Mouse (Mus musculus): Measurements from ENCODE around the gene Sgpp1. TPM values are rescaled to one million over a fixed set of nuclear protein-coding genes. Genes with fewer than 3 reads are reported as not detected.
A peak's percentile ranks its signal among the peaks of the same experiment; 100 is the strongest.

The Sgpp1 gene
- polyA plus RNA-seq, 1 experiment: 64.9 TPM

GRCm38 (mm10) chr12:75734167-75734566 is 1.4 kb downstream of the Sgpp1 start:
- H3K27me3 ChIP-seq (ENCODE audit: control insufficient read depth, insufficient read depth, low read length): no peaks in the 10 kb centered on the region
- TF ChIP-seq POLR2A (IDR thresholded peaks at IDR 0.05; ENCODE audit: control insufficient read depth, extremely low read depth, insufficient read depth, low read length, poor library complexity): no peak
- no peak for TF ChIP-seq CTCF (IDR thresholded peaks at IDR 0.05; ENCODE audit: borderline replicate concordance, control insufficient read depth, extremely low read depth, insufficient read depth, low read length, poor library complexity)
- no peak overlapping the region for H3K4me3 ChIP-seq (ENCODE audit: control insufficient read depth, insufficient read depth, low read length)
- peaks cover 11% of the 10 kb centered on the region for H3K4me1 ChIP-seq (replicated peaks; ENCODE audit: control insufficient read depth, insufficient read depth, low read length)
- no peak overlapping the region; the same call in 1 of the 2 replicates for H3K27ac ChIP-seq (ENCODE audit: control insufficient read depth, insufficient read depth, low read length)
- no peaks in the 10 kb centered on the region for H3K36me3 ChIP-seq (ENCODE audit: control insufficient read depth, insufficient read depth, low read length)
- DNase-seq: no peak
- under 1% methylated on average over 10 of the region's 10 CpGs for WGBS

GRCm38 (mm10) chr12:75733331-75734070 is 2.0 kb downstream of the Sgpp1 start:
- WGBS: 28% methylated on average over 7 of the region's 7 CpGs
- Histone ChIP-seq H3K27ac (ENCODE audit: control insufficient read depth, insufficient read depth, low read length) (peak overlapping the region; percentile 43; the same call in 1 of the 2 replicates), H3K4me1 (replicated peaks; ENCODE audit: control insufficient read depth, insufficient read depth, low read length) (peaks cover 11% of the 10 kb centered on the region), H3K4me3 (ENCODE audit: control insufficient read depth, insufficient read depth, low read length) (peak overlapping the region; percentile 25; the same call in 1 of the 2 replicates), H3K27me3 (ENCODE audit: control insufficient read depth, insufficient read depth, low read length) (no peaks in the 10 kb centered on the region), H3K36me3 (ENCODE audit: control insufficient read depth, insufficient read depth, low read length) (no peaks in the 10 kb centered on the region)
- no peak for DNase-seq
- no peak for TF ChIP-seq CTCF (IDR thresholded peaks at IDR 0.05; ENCODE audit: borderline replicate concordance, control insufficient read depth, extremely low read depth, insufficient read depth, low read length, poor library complexity)
- TF ChIP-seq POLR2A (IDR thresholded peaks at IDR 0.05; ENCODE audit: control insufficient read depth, extremely low read depth, insufficient read depth, low read length, poor library complexity): no peak

GRCm38 (mm10) chr12:75731927-75732443 is 3.5 kb downstream of the Sgpp1 start:
- Histone ChIP-seq H3K27me3 (ENCODE audit: control insufficient read depth, insufficient read depth, low read length) (no peaks in the 10 kb centered on the region), H3K27ac (ENCODE audit: control insufficient read depth, insufficient read depth, low read length) (no peak overlapping the region), H3K36me3 (ENCODE audit: control insufficient read depth, insufficient read depth, low read length) (no peaks in the 10 kb centered on the region), H3K4me1 (replicated peaks; ENCODE audit: control insufficient read depth, insufficient read depth, low read length) (peaks cover 14% of the 10 kb centered on the region), H3K4me3 (ENCODE audit: control insufficient read depth, insufficient read depth, low read length) (no peak overlapping the region)
- TF ChIP-seq POLR2A (IDR thresholded peaks at IDR 0.05; ENCODE audit: control insufficient read depth, extremely low read depth, insufficient read depth, low read length, poor library complexity) (no peak), CTCF (IDR thresholded peaks at IDR 0.05; ENCODE audit: borderline replicate concordance, control insufficient read depth, extremely low read depth, insufficient read depth, low read length, poor library complexity) (no peak)
- 86% methylated on average over 6 of the region's 6 CpGs for WGBS
- DNase-seq: no peak

GRCm38 (mm10) chr12:75731508-75731907 is 4.0 kb downstream of the Sgpp1 start:
- no peak overlapping the region for H3K27ac ChIP-seq (ENCODE audit: control insufficient read depth, insufficient read depth, low read length)
- no peak for DNase-seq
- WGBS: 45% methylated on average over 3 of the region's 3 CpGs
- no peaks in the 10 kb centered on the region for H3K36me3 ChIP-seq (ENCODE audit: control insufficient read depth, insufficient read depth, low read length)
- no peak overlapping the region for H3K4me3 ChIP-seq (ENCODE audit: control insufficient read depth, insufficient read depth, low read length)
- H3K27me3 ChIP-seq (ENCODE audit: control insufficient read depth, insufficient read depth, low read length): no peaks in the 10 kb centered on the region
- TF ChIP-seq CTCF (IDR thresholded peaks at IDR 0.05; ENCODE audit: borderline replicate concordance, control insufficient read depth, extremely low read depth, insufficient read depth, low read length, poor library complexity) (no peak), POLR2A (IDR thresholded peaks at IDR 0.05; ENCODE audit: control insufficient read depth, extremely low read depth, insufficient read depth, low read length, poor library complexity) (no peak)
- H3K4me1 ChIP-seq (replicated peaks; ENCODE audit: control insufficient read depth, insufficient read depth, low read length): peaks cover 14% of the 10 kb centered on the region

GRCm38 (mm10) chr12:75730458-75730857 is 5.1 kb downstream of the Sgpp1 start:
- DNase-seq: no peak
- Histone ChIP-seq H3K27me3 (ENCODE audit: control insufficient read depth, insufficient read depth, low read length) (no peaks in the 10 kb centered on the region), H3K4me3 (ENCODE audit: control insufficient read depth, insufficient read depth, low read length) (no peak overlapping the region), H3K36me3 (ENCODE audit: control insufficient read depth, insufficient read depth, low read length) (no peaks in the 10 kb centered on the region), H3K27ac (ENCODE audit: control insufficient read depth, insufficient read depth, low read length) (no peak overlapping the region), H3K4me1 (replicated peaks; ENCODE audit: control insufficient read depth, insufficient read depth, low read length) (peaks cover 19% of the 10 kb centered on the region)
- WGBS: 87% methylated on average over 4 of the region's 4 CpGs
- TF ChIP-seq CTCF (IDR thresholded peaks at IDR 0.05; ENCODE audit: borderline replicate concordance, control insufficient read depth, extremely low read depth, insufficient read depth, low read length, poor library complexity) (no peak), POLR2A (IDR thresholded peaks at IDR 0.05; ENCODE audit: control insufficient read depth, extremely low read depth, insufficient read depth, low read length, poor library complexity) (no peak)

GRCm38 (mm10) chr12:75729876-75730275 is 5.7 kb downstream of the Sgpp1 start:
- TF ChIP-seq POLR2A (IDR thresholded peaks at IDR 0.05; ENCODE audit: control insufficient read depth, extremely low read depth, insufficient read depth, low read length, poor library complexity): no peak
- TF ChIP-seq CTCF (IDR thresholded peaks at IDR 0.05; ENCODE audit: borderline replicate concordance, control insufficient read depth, extremely low read depth, insufficient read depth, low read length, poor library complexity): no peak
- H3K27ac ChIP-seq (ENCODE audit: control insufficient read depth, insufficient read depth, low read length): no peak overlapping the region
- DNase-seq: no peak
- H3K4me3 ChIP-seq (ENCODE audit: control insufficient read depth, insufficient read depth, low read length): no peak overlapping the region
- H3K4me1 ChIP-seq (replicated peaks; ENCODE audit: control insufficient read depth, insufficient read depth, low read length): peaks cover 24% of the 10 kb centered on the region
- no peaks in the 10 kb centered on the region for H3K27me3 ChIP-seq (ENCODE audit: control insufficient read depth, insufficient read depth, low read length)
- no peaks in the 10 kb centered on the region for H3K36me3 ChIP-seq (ENCODE audit: control insufficient read depth, insufficient read depth, low read length)
- WGBS: 86% methylated on average over 1 of the region's 1 CpGs
